Mouse (Mus musculus): ENCODE measurements around the gene Lnpk.

Lnpk gene

GRCm38 (mm10) chr2:74482651-74483050 is 96.6 kb downstream of the Lnpk start:
- Histone ChIP-seq H3K27me3 (ENCODE audit: insufficient read depth, low read length) (no peaks in the 10 kb centered on the region), H3K9me3 (ENCODE audit: low read length) (no peaks in the 10 kb centered on the region), H3K4me3 (replicated peaks; ENCODE audit: low read length) (no peak overlapping the region), H3K36me3 (ENCODE audit: insufficient read depth, low read length) (no peaks in the 10 kb centered on the region), H3K4me1 (replicated peaks; ENCODE audit: low read depth, low read length) (no peaks in the 10 kb centered on the region)
- no peak for TF ChIP-seq NANOG (IDR thresholded peaks at IDR 0.05; ENCODE audit: borderline replicate concordance, low read length)

DNA sequence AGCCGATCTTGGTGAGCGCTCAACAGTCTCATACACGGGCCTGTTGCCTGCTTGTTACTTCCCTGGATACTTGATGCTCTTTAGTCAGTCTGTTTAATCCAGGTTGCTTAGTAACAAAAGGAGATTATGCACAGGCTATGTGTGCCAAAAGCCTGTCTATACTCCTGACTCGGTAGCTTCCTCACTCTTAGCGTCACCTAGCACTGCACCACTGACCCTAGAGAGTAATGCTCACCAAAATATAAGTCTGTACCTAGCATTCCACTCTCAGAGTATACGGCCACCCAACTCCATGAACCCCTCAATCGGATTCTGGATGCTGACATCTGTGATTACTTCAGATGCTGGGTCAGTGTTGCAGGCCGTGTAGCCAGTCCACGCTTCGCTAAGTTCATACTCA is 97.1 kb downstream of the Lnpk start:
- H3K9me3 ChIP-seq (ENCODE audit: low read length) = no peaks in the 10 kb centered on the region
- no peaks in the 10 kb centered on the region for H3K27me3 ChIP-seq (ENCODE audit: insufficient read depth, low read length)
- H3K4me3 ChIP-seq (replicated peaks; ENCODE audit: low read length) = no peak overlapping the region
- TF ChIP-seq NANOG (IDR thresholded peaks at IDR 0.05; ENCODE audit: borderline replicate concordance, low read length) = no peak
- TF ChIP-seq CTCF (conservative IDR thresholded peaks at IDR 0.05; ENCODE audit: low read length) = no peak
- no peak for TF ChIP-seq POU5F1 (IDR thresholded peaks at IDR 0.05; ENCODE audit: borderline replicate concordance, low read length)
- H3K36me3 ChIP-seq (ENCODE audit: insufficient read depth, low read length) = no peaks in the 10 kb centered on the region
- no peaks in the 10 kb centered on the region for H3K4me1 ChIP-seq (replicated peaks; ENCODE audit: low read depth, low read length)
